Mouse (Mus musculus) limb, embryonic 12.5 days (tissue): ENCODE measurements around the gene Wnt6. TPM values are rescaled to one million over a fixed set of nuclear protein-coding genes. Genes with fewer than 3 reads are reported as not detected.

Source experiments
- ATAC-seq: fragments of 200-750 bp; cut with Nextera tagmentation; 2 replicates; pipeline ENCODE4 v1.8.0; 2017; ENCODE audit warnings: low read depth, moderate TSS enrichment; ENCODE audit not compliant: insufficient number of reproducible peaks, insufficient read depth, low FRiP score, low TSS enrichment
- H3K27ac ChIP-seq: fragments of 300-500 bp; sonication (generic); 2 replicates; pipeline ENCODE4 v1.5.1; 2016; ENCODE audit warnings: mild to moderate bottlenecking, moderate library complexity
- H3K27me3 ChIP-seq: fragments of 300-500 bp; sonication (generic); 2 replicates; pipeline ENCODE4 v1.6.1; 2016; ENCODE audit warnings: mild to moderate bottlenecking, moderate library complexity
- H3K36me3 ChIP-seq: fragments of 300-500 bp; sonication (generic); 2 replicates; pipeline ENCODE4 v1.6.1; 2016; ENCODE audit warnings: mild to moderate bottlenecking, moderate library complexity
- H3K4me1 ChIP-seq: fragments of 300-500 bp; sonication (generic); replicated peaks from 2 replicates; pipeline ENCODE4 v1.6.1; 2016
- H3K4me2 ChIP-seq: fragments of 300-500 bp; sonication (generic); 2 replicates; pipeline ENCODE4 v1.6.1; 2016; ENCODE audit warnings: mild to moderate bottlenecking, moderate library complexity
- H3K4me3 ChIP-seq: fragments of 300-500 bp; sonication (generic); replicated peaks from 2 replicates; pipeline ENCODE4 v1.5.1; 2016; ENCODE audit warnings: mild to moderate bottlenecking
- H3K9ac ChIP-seq: fragments of 300-500 bp; sonication (generic); replicated peaks from 2 replicates; pipeline ENCODE4 v1.6.1; 2016; ENCODE audit warnings: mild to moderate bottlenecking, moderate library complexity
- H3K9me3 ChIP-seq: fragments of 300-500 bp; sonication (generic); 2 replicates; pipeline ENCODE4 v1.6.1; 2016; ENCODE audit warnings: mild to moderate bottlenecking, moderate library complexity
- WGBS: fragments of 180-500 bp; shearing (Covaris S2); methylation state at CpG from one replicate; pipeline ENCODE4 v1.1.7; 2016; 5-methylcytosine and 5-hydroxymethylcytosine counted together
- polyA plus RNA-seq: library from polyadenylated mRNA; unstranded; fragments of >200 nt; fragmentation: Nextera tagmentation; extraction: Ambion mirVana; gene quantifications from 2 replicates; pipeline ENCODE4 v1.2.1, GENCODE M21; 2016

Wnt6 gene
- polyA plus RNA-seq, 1 experiment from 2014 or later: 38.7 TPM

- no peaks in the 10 kb centered on the region for H3K9me3 ChIP-seq
- no peak overlapping the region for H3K4me2 ChIP-seq
- no peak overlapping the region for H3K27ac ChIP-seq
- no peaks in the 10 kb centered on the region for H3K36me3 ChIP-seq
- ATAC-seq: no peak
- no peaks in the 10 kb centered on the region for H3K4me1 ChIP-seq
- H3K27me3 ChIP-seq: peaks cover 3% of the 10 kb centered on the region
- H3K9ac ChIP-seq: no peak overlapping the region
- no peak overlapping the region for H3K4me3 ChIP-seq
- 87% methylated on average over 3 of the region's 3 CpGs for WGBS
Observed at GRCm38 (mm10) chr1:74833255-74833654, 61.6 kb downstream of the Wnt6 start.

Other genes with a start within 250 kb of the Wnt6 start
- 0.51 and 1.0 TPM in 2 replicates for gene Plcd4, start 229.0 kb upstream of the Wnt6 start, polyA plus RNA-seq
- gene Usp37, start 227.6 kb upstream of the Wnt6 start, polyA plus RNA-seq: 43.2 and 46.2 TPM in 2 replicates
- gene Zfp142, start 183.6 kb upstream of the Wnt6 start, polyA plus RNA-seq: 8.3 and 11.3 TPM in 2 replicates
- gene Bcs1l, start 183.6 kb upstream of the Wnt6 start, polyA plus RNA-seq: 15.1 and 16.2 TPM in 2 replicates
- gene Rnf25, start 170.5 kb upstream of the Wnt6 start, polyA plus RNA-seq: 37.0 and 37.3 TPM in 2 replicates
- 12.0 and 12.5 TPM in 2 replicates for gene Stk36, start 170.4 kb upstream of the Wnt6 start, polyA plus RNA-seq
- gene Ttll4, start 110.1 kb upstream of the Wnt6 start, polyA plus RNA-seq: 30.4 and 33.6 TPM in 2 replicates
- gene Cyp27a1, start 58.3 kb upstream of the Wnt6 start, polyA plus RNA-seq: 14.9 and 15.8 TPM in 2 replicates
- 0.46 and 0.47 TPM in 2 replicates for gene Prkag3, start 22.7 kb upstream of the Wnt6 start, polyA plus RNA-seq
- gene Wnt10a, start 19.6 kb downstream of the Wnt6 start, polyA plus RNA-seq: 3.4 and 3.5 TPM in 2 replicates
- gene Cdk5r2, start 83.0 kb downstream of the Wnt6 start, polyA plus RNA-seq: not detected in 2 replicates
- 0.26 and 0.49 TPM in 2 replicates for gene Fev, start 113.5 kb downstream of the Wnt6 start, polyA plus RNA-seq
- gene Cryba2, start 121.3 kb downstream of the Wnt6 start, polyA plus RNA-seq: not detected in 2 replicates
- not detected in 2 replicates for gene Cfap65, start 163.7 kb downstream of the Wnt6 start, polyA plus RNA-seq
- gene Ihh, start 179.8 kb downstream of the Wnt6 start, polyA plus RNA-seq: 3.3 and 6.5 TPM in 2 replicates